Mouse (Mus musculus) erythroblast, embryonic 14.5 days (primary cell): ENCODE measurements around the gene Efhd2.

Source experiments
- GATA1 ChIP-seq: IDR thresholded peaks from 2 replicates; pipeline ENCODE4 v1.6.1; 2012; ENCODE audit warnings: low read length, inconsistent platforms, mixed read lengths
- TAL1 ChIP-seq: IDR thresholded peaks from 3 replicates; pipeline ENCODE4 v1.6.1; 2012; ENCODE audit warnings: low read length, inconsistent platforms, mixed read lengths

- peak; percentile 44 for TF ChIP-seq GATA1
- peak; percentile 71 for TF ChIP-seq TAL1
Measured at GRCm38 (mm10) chr4:141874601-141875460, at the start of gene Efhd2.
